Mouse (Mus musculus) kidney, adult 8-10 months (tissue): ENCODE results near the gene Tmigd3.
"Not testable (repeated sequence)": the region's sequence is repeated elsewhere in the genome, so short reads cannot be mapped to it uniquely, and the experiment has no call there.

ENCODE experiments used
- DNase-seq, 2 experiments: peaks; one replicate each; pipeline ENCODE4 v3.0.0; 2022

The Tmigd3 gene

GRCm38 (mm10) chr3:105904213-105904612, 33.5 kb downstream of the Tmigd3 start:
- no peak for DNase-seq

- no peak for DNase-seq
Observed at GRCm38 (mm10) chr3:105904721-105905120, 34.0 kb downstream of the Tmigd3 start.

- no peak for DNase-seq
Observed at GRCm38 (mm10) chr3:105907956-105908655, 37.4 kb downstream of the Tmigd3 start.

DNA sequence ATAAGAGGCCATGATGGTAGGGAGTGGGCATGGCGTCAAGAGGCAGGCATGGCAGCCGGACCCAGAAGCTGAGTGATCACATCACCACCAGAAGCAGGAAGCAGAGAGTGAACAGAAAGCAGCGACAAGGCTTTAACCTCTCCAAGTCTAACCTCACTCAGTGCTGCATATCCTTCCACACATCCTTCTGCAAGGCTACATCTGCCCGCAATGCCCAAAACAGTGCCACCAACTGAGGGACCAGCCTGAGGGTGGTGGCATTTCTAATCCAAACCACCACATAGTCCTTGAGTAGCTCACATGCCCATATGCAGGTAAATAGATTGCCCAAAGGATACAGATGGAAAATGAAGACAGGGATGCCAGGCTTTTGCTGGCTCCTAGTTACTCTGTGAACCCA, 38.3 kb downstream of the Tmigd3 start:
- no peak for DNase-seq

GRCm38 (mm10) chr3:105910519-105911190, 40.0 kb downstream of the Tmigd3 start:
- DNase-seq, result no peak

GRCm38 (mm10) chr3:105912097-105912880, 41.6 kb downstream of the Tmigd3 start:
- DNase-seq, result no peak

GRCm38 (mm10) chr3:105913839-105914681, 43.4 kb downstream of the Tmigd3 start:
- no peak for DNase-seq

- DNase-seq, result no peak
Observed at GRCm38 (mm10) chr3:105915281-105915680, 44.6 kb downstream of the Tmigd3 start.

DNA sequence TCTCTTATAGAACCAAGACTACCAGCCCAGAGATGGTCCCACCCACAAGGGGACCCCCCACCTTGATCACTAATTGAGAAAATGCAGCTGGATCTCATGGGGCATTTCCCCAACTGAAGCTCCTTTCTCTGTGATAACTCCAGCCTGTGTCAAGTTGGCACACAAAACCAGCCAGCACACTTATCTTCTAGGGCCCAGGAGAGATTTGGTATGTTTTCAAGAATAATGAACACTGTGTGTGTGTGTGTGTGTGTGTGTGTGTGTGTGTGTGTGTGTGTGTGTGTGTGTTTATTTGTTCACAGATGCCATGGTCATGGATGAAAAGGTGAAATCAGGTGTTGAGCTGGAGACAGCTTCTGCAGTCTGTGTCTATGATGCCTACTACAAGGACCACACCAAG, 45.8 kb downstream of the Tmigd3 start:
- DNase-seq, result not testable (repeated sequence)

GRCm38 (mm10) chr3:105917656-105918354, 47.1 kb downstream of the Tmigd3 start:
- DNase-seq, result no peak

DNA sequence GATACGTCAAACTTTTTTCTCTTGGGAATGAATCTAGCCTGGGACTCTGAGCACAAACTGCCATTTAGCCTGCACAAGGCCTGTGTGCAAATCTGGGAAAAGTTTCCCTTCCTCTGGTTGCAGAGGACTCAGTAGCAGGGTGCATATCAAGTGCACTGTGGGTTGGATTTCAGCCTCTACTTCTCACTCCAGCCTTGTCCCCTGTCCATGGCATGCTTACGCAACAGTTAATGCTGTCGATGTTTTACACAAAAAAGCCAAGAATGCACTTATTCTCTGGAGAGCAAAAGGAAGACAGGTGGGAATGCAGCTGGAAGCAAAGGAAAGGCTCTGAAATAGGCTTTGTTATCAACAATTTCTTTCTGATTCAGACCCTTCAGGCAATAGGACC, 47.6 kb downstream of the Tmigd3 start:
- no peak for DNase-seq

GRCm38 (mm10) chr3:105920743-105921142, 50.0 kb downstream of the Tmigd3 start:
- DNase-seq, result not testable (repeated sequence)

DNA sequence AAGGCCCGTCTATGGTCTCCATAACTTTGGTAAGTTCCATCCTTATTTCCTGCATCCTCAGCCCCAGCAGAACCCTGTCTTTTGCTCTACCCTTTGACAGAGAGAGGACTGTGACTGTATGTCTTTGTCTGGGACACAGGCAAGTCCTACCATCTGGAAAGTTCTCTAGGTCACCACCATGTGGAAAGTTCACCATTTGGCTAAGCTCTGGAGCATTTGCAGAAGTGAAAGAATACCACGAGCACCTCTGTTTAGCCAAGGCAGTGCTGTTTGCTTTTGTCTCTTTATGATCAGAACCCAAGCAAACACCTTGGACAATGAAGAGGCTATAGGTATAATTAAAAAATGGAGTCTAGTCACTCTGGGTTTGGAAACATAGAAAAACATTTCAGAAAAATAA, 51.3 kb downstream of the Tmigd3 start:
- DNase-seq, result no peak

- no peak for DNase-seq
Observed at GRCm38 (mm10) chr3:105924616-105925015, 53.9 kb downstream of the Tmigd3 start.

DNA sequence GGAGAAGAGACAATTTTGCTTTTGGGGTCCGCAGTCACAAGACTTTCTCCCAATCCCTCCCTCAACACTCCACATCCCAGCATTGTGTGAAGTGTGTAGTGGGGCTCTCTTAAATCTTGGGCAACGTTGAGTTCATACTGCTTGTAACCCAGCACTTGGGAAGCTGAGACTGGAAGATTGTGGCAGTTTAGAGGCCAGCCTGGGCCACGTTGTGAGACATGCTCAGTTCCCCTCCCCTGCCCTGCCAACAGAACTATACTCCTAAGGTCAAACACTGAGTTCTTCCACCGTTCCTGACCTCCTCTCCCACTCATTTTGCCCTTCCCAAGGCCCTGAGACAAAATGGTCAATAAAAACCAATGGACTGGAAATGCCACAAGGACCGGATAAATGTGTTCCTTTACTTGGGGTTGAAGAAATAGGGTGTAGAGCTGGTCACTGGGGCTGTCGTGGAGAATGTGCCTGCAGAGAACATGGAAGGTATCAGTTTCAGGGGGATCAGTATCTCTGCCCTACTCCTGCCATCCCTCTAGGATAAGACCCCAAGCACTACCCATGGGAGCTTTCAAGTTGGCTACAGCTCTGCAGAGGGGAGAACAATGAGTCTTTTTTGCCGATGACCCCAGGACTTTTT, 57.0 kb downstream of the Tmigd3 start:
- peak in 1 of 2 experiments; percentile 17 for DNase-seq

GRCm38 (mm10) chr3:105928195-105928569, 57.5 kb downstream of the Tmigd3 start:
- no peak for DNase-seq

GRCm38 (mm10) chr3:105928781-105929180, 58.1 kb downstream of the Tmigd3 start:
- DNase-seq, result no peak

DNA sequence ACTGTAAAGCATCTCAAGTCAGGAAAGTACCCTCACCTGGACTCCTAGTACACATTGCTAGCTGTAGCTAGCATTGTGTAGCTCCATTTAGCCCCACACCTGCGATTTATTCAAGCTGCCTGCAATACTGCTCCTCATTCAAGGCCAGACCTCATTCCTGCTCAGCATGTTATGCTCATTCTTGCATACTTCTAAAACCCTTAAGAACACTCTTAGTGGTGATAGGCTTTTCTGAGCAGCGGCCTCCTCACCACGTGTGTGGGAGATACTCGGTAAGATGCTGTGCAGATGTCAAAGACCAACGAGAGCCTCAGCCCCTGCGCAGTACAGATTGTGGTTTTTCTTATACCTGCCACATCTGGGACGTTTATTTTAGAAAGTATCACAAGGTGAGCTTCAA, 59.1 kb downstream of the Tmigd3 start:
- no peak for DNase-seq

DNA sequence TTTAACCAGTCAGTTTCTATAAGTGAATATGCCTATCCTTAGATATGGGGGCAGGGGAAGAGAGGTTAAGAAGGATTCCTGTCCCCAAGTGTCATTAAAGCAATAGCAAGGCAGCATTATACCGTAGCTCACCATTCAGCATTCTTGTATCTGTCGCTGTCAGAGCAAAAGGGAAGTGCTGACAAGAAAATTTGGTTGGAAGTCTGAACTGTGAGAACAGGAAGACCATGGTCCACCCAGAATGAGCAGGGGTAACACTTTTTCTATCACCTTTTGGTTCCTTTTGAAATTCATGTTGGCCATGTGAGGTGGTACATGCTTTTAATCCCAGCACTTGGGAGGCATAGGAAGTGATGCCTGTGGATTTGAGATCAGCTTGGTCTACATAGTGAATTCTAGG, 60.4 kb downstream of the Tmigd3 start:
- no peak for DNase-seq

- no peak for DNase-seq
Observed at GRCm38 (mm10) chr3:105932240-105933071, 61.8 kb downstream of the Tmigd3 start, which contains the start of gene I830077J02Rik. Gene I830077J02Rik (minus strand): TSS chr3:105932664.

DNA sequence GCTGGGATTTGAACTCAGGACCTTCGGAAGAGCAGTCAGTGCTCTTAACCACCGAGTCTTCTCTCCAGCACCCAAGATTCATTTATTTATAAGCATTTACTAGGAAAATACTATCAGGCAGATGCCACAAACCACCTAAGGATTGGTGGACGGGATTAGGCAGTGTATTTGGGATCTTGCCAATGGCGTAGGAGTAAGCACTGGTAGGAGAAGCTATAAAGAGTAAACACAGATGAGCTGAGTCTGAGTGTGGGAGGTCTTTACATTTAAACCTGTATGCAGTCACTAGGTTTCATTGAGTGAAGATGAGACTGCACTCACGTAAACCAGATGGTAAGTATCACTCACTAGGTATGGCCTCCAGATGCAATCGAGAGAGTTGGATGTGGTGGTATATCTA, 63.2 kb downstream of the Tmigd3 start:
- DNase-seq, result no peak
